Mouse (Mus musculus): ENCODE data around the gene Olfr373. TPM values are rescaled to one million over a fixed set of nuclear protein-coding genes. Genes with fewer than 3 reads are reported as not detected.
"Not testable (repeated sequence)": the region's sequence is repeated elsewhere in the genome, so short reads cannot be mapped to it uniquely, and the experiment has no call there.

Gene Olfr373
- polyA plus RNA-seq, 1 experiment from 2014 or later = not detected

DNA sequence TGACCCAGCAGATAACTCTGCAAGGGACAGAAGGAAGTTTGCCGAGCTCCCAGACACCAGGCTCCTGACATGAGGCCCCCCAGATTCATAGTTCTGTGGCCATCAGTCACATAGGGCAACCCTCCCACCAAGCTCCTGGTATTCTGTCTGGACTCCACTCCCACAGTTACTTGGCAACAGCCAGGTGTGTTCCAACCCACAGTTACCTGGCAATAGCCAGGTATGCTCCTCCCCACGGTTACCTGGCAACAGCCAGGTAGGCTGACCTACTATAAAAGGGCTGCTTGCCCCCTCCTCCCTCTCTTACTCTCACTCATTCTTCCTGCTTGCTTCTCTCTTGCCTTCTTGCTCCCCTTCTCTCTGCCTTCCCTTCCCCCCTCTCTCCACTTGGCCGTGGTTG is 38.5 kb downstream of the Olfr373 start:
- H3K36me3 ChIP-seq (ENCODE audit: inconsistent target); H3K79me2 ChIP-seq (ENCODE audit: inconsistent target); H3K4me3 ChIP-seq (ENCODE audit: inconsistent target); H3K27ac ChIP-seq: not testable (repeated sequence)
- 87% methylated on average over 3 of the region's 3 CpGs for WGBS (ENCODE audit: missing documents)

DNA sequence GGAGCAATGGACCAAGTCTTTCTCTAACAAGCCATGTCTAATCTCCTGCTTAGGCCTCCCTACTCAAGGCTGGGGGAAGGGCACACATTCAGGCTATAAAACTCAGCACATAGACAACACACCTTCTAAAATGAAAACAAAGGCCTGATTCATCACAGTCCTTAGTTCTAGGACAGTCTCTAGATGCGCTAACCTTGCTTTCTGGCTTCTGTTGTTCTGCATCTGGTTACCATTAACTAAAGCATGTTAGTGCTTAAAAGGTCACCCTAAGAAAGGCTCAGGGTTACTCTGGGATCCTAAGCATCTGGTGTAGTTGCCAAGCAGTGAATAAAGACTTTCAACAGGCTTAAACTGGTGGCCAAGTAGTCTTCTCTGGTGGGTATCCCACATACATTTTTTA is 39.0 kb downstream of the Olfr373 start:
- 100% methylated on average over 1 of the region's 1 CpGs for WGBS (ENCODE audit: missing documents)
- no peaks in the 10 kb centered on the region for H3K79me2 ChIP-seq (ENCODE audit: inconsistent target)

DNA sequence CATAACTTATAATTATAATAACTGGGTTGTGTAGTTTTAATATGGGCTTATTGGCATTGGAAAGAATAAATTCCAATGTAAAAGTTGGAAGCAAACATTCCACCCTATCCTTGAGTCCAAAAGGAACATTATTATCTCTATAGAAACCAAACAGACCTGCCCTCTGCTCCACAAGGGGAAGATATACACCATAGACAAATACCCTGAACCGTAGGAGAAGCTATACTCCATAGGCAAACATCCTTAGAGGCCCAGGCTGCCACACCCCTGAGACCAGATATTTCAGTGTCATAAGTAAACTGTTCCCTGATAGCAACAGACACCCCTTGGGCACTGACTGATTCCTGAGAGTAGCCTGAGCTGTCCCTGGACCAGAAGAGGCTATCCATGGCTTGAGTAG is 44.9 kb downstream of the Olfr373 start:
- Histone ChIP-seq H3K36me3 (ENCODE audit: inconsistent target) (no peaks in the 10 kb centered on the region), H3K27ac (no peak overlapping the region), H3K4me3 (ENCODE audit: inconsistent target) (no peak overlapping the region), H3K79me2 (ENCODE audit: inconsistent target) (no peaks in the 10 kb centered on the region)
- 100% methylated on average over 1 of the region's 1 CpGs for WGBS (ENCODE audit: missing documents)

More for the DNA sequence above, 39.0 kb downstream of the Olfr373 start:
- Histone ChIP-seq H3K36me3 (ENCODE audit: inconsistent target) (no peaks in the 10 kb centered on the region), H3K27ac (no peak overlapping the region), H3K4me3 (ENCODE audit: inconsistent target) (no peak overlapping the region)

DNA sequence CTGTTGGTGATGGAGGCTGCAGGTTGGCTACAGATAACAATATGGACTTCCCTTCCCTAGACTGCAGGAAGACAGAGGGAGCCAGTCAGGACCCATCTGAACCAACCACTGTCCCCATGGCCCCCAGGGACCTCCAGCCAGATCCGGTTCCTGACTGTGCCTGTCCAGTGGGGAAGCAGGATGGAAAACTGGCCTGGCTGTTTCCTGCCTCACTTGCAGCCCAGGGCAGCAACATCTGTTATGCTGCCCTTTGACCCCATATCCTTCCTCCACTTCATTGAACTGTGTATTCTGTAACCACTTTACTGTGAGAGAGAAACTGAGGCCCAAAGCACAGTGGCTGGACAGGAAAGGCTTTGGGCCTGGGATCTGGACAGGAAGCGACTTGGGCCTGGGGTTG is 48.3 kb downstream of the Olfr373 start:
- no peaks in the 10 kb centered on the region for H3K36me3 ChIP-seq (ENCODE audit: inconsistent target)
- H3K4me3 ChIP-seq (ENCODE audit: inconsistent target) = no peak overlapping the region
- 91% methylated on average over 2 of the region's 2 CpGs for WGBS (ENCODE audit: missing documents)
- no peak overlapping the region for H3K27ac ChIP-seq
- H3K79me2 ChIP-seq (ENCODE audit: inconsistent target) = peaks cover 7% of the 10 kb centered on the region

DNA sequence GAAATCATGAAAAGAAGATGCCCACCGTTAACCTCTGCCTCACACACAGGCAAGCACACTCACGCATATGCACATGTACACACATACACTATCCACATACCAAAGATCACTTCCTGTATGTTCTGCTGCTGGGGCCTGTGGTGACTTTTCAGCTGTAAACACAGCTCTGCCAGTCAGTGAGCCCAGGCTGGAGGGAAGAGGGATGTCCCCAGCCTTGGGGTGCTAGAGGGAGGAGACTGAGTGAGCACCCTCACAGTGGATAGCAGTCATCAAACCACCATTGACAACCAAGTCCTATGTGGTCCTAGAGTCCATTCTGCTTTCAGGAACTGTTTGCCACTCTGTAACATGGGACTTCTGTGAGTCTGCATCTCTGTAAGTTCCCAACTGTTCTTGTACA is 48.9 kb downstream of the Olfr373 start:
- peaks cover 14% of the 10 kb centered on the region for H3K79me2 ChIP-seq (ENCODE audit: inconsistent target)
- H3K4me3 ChIP-seq (ENCODE audit: inconsistent target) = no peak overlapping the region
- WGBS (ENCODE audit: missing documents) = 57% methylated on average over 2 of the region's 2 CpGs
- H3K36me3 ChIP-seq (ENCODE audit: inconsistent target) = no peaks in the 10 kb centered on the region
- no peak overlapping the region for H3K27ac ChIP-seq

DNA sequence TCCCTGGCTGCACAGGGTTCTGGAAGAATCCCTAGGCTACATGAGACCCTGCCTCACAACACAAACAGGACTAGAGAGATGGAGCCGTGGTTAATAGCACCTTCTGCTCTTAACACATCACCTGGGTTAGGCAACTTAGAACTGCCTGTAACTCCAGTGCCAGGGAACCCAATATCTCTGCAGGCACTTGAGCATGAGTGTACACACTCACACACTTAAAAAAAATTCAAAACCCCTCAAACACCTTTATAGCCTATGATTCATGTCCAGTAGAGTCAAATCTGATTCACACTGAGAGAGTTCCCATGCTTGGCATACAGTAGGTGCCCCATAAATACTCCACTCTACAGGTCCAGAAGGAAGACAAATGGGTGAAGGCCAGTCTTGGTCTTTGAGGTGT is 49.4 kb downstream of the Olfr373 start:
- peaks cover 19% of the 10 kb centered on the region for H3K79me2 ChIP-seq (ENCODE audit: inconsistent target)
- no peak overlapping the region for H3K27ac ChIP-seq
- H3K36me3 ChIP-seq (ENCODE audit: inconsistent target) = no peaks in the 10 kb centered on the region
- 100% methylated on average over 1 of the region's 1 CpGs for WGBS (ENCODE audit: missing documents)
- no peak overlapping the region for H3K4me3 ChIP-seq (ENCODE audit: inconsistent target)

DNA sequence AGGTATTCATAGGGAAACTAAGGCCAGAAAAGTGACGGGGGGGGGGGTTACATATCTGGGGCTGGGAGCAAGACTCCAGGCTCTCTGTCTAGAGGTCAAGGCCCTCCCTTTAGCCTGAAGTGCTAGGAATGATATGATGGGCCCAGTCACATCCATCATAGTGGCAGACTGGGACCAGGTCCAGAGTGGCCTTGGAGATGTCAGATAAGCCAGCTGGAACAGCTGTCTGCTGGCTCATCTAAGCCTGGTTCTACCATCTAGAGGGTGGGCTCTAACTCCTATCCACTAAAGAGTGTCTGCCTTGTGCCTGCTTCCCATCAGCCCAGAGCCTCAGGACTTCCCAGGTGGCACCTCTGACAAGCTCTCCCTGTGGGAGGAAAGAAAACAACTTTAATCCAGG is 49.9 kb downstream of the Olfr373 start:
- 95% methylated on average over 1 of the region's 1 CpGs for WGBS (ENCODE audit: missing documents)
- peaks cover 24% of the 10 kb centered on the region for H3K79me2 ChIP-seq (ENCODE audit: inconsistent target)
- H3K36me3 ChIP-seq (ENCODE audit: inconsistent target) = no peaks in the 10 kb centered on the region
- no peak overlapping the region for H3K4me3 ChIP-seq (ENCODE audit: inconsistent target)
- no peak overlapping the region for H3K27ac ChIP-seq

DNA sequence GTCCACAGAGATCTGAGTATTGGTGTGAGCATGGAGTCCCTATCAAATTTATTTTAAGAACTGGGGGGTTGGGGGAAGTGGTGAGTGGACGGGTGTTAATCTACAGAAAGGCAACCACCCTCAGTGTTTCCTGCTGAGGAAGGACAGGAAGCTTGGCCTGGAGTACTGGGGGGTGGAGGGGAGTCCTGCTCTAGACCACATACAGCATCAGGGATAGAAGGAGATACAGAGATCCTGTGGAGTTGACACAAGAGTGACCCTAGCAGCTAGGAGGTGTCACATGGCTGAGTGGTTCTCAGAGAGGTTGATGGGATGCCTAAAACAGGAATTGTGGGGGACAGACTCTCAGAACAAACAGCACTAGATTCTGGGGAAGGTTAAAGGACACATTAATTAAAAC is 50.5 kb downstream of the Olfr373 start:
- Histone ChIP-seq H3K79me2 (ENCODE audit: inconsistent target) (peaks cover 30% of the 10 kb centered on the region), H3K4me3 (ENCODE audit: inconsistent target) (no peak overlapping the region), H3K36me3 (ENCODE audit: inconsistent target) (peaks cover 4% of the 10 kb centered on the region; the same call in 1 of the 2 replicates), H3K27ac (no peak overlapping the region)
- WGBS (ENCODE audit: missing documents) = 8% methylated on average over 1 of the region's 1 CpGs

DNA sequence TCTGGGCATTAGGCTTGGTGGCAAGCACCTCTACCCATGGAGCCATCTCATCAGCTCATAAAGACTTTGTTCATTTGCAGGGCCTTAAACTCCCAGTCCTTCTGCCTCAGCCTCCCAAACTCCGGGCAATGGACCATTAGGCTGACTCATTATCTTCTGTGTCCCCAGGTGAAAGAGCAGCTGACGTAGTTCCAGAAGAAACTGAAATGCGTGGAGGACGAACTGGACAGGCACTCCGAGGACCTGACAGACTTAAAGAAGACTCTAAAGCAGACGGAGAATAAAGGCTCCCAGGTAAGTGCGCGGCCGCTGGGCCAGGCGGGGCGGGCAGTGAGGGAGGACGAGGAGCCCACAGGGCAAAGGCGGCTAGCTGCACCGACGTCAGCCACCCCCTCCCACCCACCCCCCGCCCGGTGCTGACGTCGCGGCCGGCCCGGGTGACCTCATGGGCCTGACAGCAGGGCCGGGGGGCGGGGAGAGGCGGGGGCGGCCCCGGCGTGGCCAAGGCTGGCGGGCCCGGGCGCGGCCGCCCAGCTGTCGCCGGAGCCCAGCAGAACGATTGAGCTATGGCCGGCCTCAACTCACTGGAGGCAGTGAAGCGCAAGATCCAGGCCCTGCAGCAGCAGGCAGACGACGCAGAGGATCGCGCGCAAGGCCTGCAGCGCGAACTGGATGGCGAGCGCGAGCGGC is 51.9 kb downstream of the Olfr373 start, which contains the start of gene Tpm4:
TSS of gene Tpm4 (plus strand) at position 220 of the 690 bp plus-strand sequence.
- peaks cover 44% of the 10 kb centered on the region for H3K79me2 ChIP-seq (ENCODE audit: inconsistent target)
- 11% methylated on average over 44 of the region's 49 CpGs for WGBS (ENCODE audit: missing documents)
- peak within 1 kb of the TSS; percentile 99 for H3K27ac ChIP-seq
- peak within 1 kb of the TSS; percentile 97 for H3K4me3 ChIP-seq (ENCODE audit: inconsistent target)
- H3K36me3 ChIP-seq (ENCODE audit: inconsistent target) = peaks cover 18% of the 10 kb centered on the region

DNA sequence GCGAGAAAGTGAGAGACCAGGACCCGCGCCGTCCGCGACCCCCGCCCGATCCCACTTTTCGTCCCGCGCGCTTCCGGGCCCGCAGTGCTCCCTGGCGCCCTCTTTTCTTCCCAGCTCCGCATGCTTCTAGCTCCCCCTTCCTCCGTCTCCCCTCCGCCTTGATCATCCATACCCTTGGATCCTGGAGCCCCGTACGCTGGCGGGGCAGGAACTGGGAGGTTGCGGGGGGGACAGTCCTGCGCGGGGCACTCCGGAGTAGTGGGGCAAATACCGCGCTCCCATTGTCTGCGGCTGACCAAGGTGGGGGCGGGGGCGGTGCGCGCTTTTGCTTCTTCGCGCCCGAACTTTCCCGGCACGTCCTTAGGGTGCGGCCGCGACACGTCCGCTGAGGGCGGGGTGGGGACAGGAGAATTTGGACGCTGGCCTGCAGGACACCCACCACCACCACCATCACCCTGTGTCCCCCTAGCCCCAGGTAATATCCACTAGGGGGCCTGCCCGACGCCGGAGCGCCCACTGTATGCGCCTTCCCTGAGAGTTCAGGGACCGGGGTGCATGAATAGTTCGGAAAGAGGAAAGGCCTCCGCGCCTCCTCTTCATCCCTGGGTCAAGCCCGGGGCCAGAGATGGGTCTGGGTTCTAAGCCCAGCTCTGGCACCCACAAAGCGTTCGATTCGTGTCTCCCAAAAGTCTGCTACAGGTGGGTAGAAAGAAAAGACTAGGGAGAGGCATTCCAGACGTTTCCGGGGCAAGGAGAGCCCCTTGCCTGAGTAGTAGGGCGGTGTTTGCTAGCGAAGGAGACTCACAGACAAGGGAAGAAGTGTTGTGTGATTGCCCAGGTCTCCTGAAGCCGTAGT is 52.7 kb downstream of the Olfr373 start:
- peaks cover 25% of the 10 kb centered on the region for H3K36me3 ChIP-seq (ENCODE audit: inconsistent target)
- WGBS (ENCODE audit: missing documents) = 2% methylated on average over 54 of the region's 62 CpGs
- peaks cover 52% of the 10 kb centered on the region for H3K79me2 ChIP-seq (ENCODE audit: inconsistent target)
- H3K4me3 ChIP-seq (ENCODE audit: inconsistent target) = peak overlapping the region; percentile 97
- peak overlapping the region; percentile 99 for H3K27ac ChIP-seq

DNA sequence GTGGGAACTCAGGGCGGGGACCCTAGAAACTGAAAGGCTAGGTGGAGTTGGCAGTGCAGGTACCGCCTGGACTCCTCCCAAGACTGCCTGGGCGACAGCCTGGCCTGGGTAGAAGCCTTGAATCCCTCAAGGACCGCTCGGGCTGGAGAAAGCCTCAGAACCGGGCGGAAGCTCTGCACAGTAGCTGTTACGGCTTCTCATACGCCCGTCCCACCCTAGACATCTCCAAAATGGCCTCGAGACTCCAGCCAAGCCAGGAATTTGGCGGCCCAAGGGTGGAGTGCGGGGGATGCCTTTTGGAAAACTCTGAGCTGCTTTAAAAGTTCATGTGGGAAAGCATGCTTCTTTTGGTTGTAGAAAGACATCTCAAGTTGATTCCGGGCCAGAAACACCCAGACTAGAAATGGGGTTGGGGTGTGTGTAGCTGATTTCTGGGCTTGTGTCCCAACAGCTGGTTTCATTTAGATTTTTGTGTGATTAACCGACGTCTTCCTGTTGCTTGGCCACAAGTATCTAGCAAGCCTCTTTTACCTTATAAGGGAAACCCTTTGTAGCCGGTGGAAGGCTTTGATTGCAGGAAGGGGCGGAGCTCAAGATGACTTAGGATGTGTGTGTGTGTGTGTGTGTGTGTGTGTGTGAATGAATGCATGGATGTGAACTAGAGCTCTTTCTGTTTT is 53.5 kb downstream of the Olfr373 start:
- H3K27ac ChIP-seq = peak overlapping the region; percentile 99
- peaks cover 59% of the 10 kb centered on the region for H3K79me2 ChIP-seq (ENCODE audit: inconsistent target)
- peaks cover 32% of the 10 kb centered on the region for H3K36me3 ChIP-seq (ENCODE audit: inconsistent target)
- peak overlapping the region; percentile 97 for H3K4me3 ChIP-seq (ENCODE audit: inconsistent target)
- 2% methylated on average over 16 of the region's 18 CpGs for WGBS (ENCODE audit: missing documents)

DNA sequence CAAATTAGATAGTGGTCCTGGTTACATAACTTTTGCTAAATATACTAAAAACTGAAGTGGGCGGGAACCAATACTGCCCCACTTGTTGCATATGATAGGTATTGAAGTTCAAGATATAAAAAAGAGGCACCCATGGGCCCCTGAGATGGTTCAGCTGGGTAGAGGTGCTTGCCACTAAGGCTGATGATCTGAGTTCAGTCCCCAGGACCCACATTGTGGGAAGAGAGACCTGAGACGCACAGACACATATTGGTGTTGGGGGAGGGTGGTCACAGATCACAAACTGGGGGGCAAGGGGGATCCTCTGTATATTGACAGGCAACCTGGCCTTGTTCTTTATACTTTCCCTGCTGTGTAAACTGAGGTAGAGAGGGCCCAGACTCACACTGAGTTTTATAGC is 54.5 kb downstream of the Olfr373 start:
- peaks cover 41% of the 10 kb centered on the region for H3K36me3 ChIP-seq (ENCODE audit: inconsistent target)
- peak overlapping the region; percentile 99 for H3K27ac ChIP-seq
- 75% methylated on average over 2 of the region's 2 CpGs for WGBS (ENCODE audit: missing documents)
- H3K79me2 ChIP-seq (ENCODE audit: inconsistent target) = peaks cover 69% of the 10 kb centered on the region
- peak overlapping the region; percentile 97 for H3K4me3 ChIP-seq (ENCODE audit: inconsistent target)

DNA sequence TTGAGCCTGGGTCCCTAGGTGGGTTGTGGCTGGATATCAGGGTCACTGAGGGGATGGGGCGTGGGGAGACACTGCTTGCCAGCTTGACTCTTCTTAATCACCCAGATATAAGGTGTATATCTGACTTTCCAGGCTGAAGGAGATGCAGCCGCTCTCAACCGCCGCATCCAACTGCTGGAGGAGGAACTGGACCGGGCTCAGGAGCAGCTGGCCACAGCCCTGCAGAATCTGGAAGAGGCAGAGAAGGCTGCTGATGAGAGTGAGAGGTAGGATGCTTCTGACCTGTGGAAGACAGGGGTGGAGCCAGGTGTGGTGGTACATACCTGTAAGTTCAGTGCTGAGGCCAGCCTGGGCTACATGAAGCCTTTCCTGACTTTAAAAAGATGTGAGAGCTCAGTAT is 55.5 kb downstream of the Olfr373 start:
- Histone ChIP-seq H3K27ac (no peak overlapping the region), H3K4me3 (ENCODE audit: inconsistent target) (no peak overlapping the region), H3K79me2 (ENCODE audit: inconsistent target) (peaks cover 79% of the 10 kb centered on the region), H3K36me3 (ENCODE audit: inconsistent target) (peaks cover 50% of the 10 kb centered on the region)
- 98% methylated on average over 5 of the region's 5 CpGs for WGBS (ENCODE audit: missing documents)

DNA sequence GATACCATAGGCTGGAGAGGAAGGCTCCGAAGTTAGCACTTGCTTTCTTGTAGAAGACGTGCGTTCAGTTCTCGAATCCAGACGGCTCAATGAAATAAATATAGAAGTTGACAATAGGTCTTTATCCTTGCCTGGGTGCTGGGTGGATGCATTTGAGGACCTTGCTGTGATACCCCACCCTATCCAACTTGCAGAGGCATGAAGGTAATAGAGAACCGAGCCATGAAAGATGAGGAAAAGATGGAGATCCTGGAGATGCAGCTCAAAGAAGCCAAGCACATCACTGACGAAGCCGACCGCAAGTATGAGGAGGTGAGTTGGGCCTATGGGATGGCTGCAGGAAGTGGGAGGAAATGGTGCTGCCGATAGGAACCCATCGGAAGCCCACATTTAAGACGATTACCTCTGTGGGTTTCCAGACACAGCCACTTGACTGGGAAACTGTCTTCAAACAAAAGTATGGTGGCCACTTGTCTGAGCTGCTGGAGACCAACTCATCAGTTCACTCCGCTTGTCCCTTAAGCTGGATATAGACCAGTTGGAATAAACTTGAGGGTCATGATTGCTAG is 60.4 kb downstream of the Olfr373 start:
- 91% methylated on average over 13 of the region's 13 CpGs for WGBS (ENCODE audit: missing documents)
- peak overlapping the region; percentile 73 for H3K27ac ChIP-seq

More for the DNA sequence above, 60.4 kb downstream of the Olfr373 start:
- peaks cover 87% of the 10 kb centered on the region for H3K79me2 ChIP-seq (ENCODE audit: inconsistent target)
- H3K4me3 ChIP-seq (ENCODE audit: inconsistent target) = no peak overlapping the region
- peaks cover 83% of the 10 kb centered on the region for H3K36me3 ChIP-seq (ENCODE audit: inconsistent target)
